Mouse (Mus musculus) small intestine, adult 2 months (tissue): Measurements from ENCODE around the gene Phf12. TPM values are rescaled to one million over a fixed set of nuclear protein-coding genes. Genes with fewer than 3 reads are reported as not detected.

Experiments
- H3K27ac ChIP-seq: fragments of 200-500 bp; 2 replicates; pipeline ENCODE4 v1.5.1; 2012; ENCODE audit warnings: low read depth, low read length, control low read depth, inconsistent platforms; ENCODE audit not compliant: insufficient read depth
- H3K27me3 ChIP-seq: fragments of 200-500 bp; 2 replicates; pipeline ENCODE4 v1.6.1; 2012; ENCODE audit warnings: mild to moderate bottlenecking, moderate library complexity, low read length, inconsistent platforms; ENCODE audit not compliant: control insufficient read depth, insufficient read depth
- H3K36me3 ChIP-seq: fragments of 200-500 bp; 2 replicates; pipeline ENCODE4 v1.6.1; 2012; ENCODE audit warnings: mild to moderate bottlenecking, low read length, control low read depth, inconsistent platforms; ENCODE audit not compliant: control insufficient read depth, insufficient read depth
- H3K4me1 ChIP-seq: fragments of 200-500 bp; 2 replicates; pipeline ENCODE4 v1.6.1; 2012; ENCODE audit warnings: low read length, inconsistent platforms, mixed read lengths; ENCODE audit not compliant: control insufficient read depth, insufficient read depth, insufficient read length
- H3K4me3 ChIP-seq: fragments of 200-500 bp; 2 replicates; pipeline ENCODE4 v1.5.1; 2012; ENCODE audit warnings: low read depth, mild to moderate bottlenecking, control low read depth, inconsistent platforms, low read length, moderate library complexity
- CTCF ChIP-seq: fragments of 200-500 bp; IDR thresholded peaks from 2 replicates; pipeline ENCODE4 v1.5.1; 2012; ENCODE audit warnings: low read depth, mild to moderate bottlenecking, control low read depth, inconsistent platforms, low read length, moderate library complexity, mixed read lengths; ENCODE audit not compliant: insufficient replicate concordance, insufficient read length; ENCODE audit errors: extremely low read depth
- POLR2A ChIP-seq: fragments of 200-500 bp; IDR thresholded peaks from 2 replicates; pipeline ENCODE4 v1.6.1; 2012; ENCODE audit warnings: low read depth, mild to moderate bottlenecking, control low read depth, inconsistent platforms, low read length, moderate library complexity
- WGBS: fragments of 180-500 bp; shearing (Covaris S2); methylation state at CpG from one replicate; pipeline ENCODE4 v1.1.7; 2018; 5-methylcytosine and 5-hydroxymethylcytosine counted together
- polyA plus RNA-seq: library from polyadenylated mRNA; depleted of rRNA; stranded (reverse); fragments of >200 nt; gene quantifications from 2 replicates; pipeline ENCODE4 v1.2.3, GENCODE M21; 2012; rRNA removed

Gene Phf12
- polyA plus RNA-seq, 1 experiment, result 33.0 TPM

- 91% methylated on average over 5 of the region's 5 CpGs for WGBS
- TF ChIP-seq CTCF (no peak), POLR2A (no peak)
- Histone ChIP-seq H3K27ac (no peak overlapping the region), H3K27me3 (no peaks in the 10 kb centered on the region), H3K4me3 (no peak overlapping the region), H3K36me3 (peaks cover 24% of the 10 kb centered on the region), H3K4me1 (no peaks in the 10 kb centered on the region)
These were observed 89.4 kb downstream of the Phf12 start for GRCm38 (mm10) chr11:78071938-78072337.

- H3K27ac ChIP-seq, result no peak overlapping the region
- TF ChIP-seq CTCF (no peak), POLR2A (no peak)
- no peaks in the 10 kb centered on the region for H3K27me3 ChIP-seq
- H3K4me3 ChIP-seq, result no peak overlapping the region
- no peaks in the 10 kb centered on the region for H3K4me1 ChIP-seq
- H3K36me3 ChIP-seq, result peaks cover 26% of the 10 kb centered on the region
- 34% methylated on average over 6 of the region's 6 CpGs for WGBS
These were observed 90.0 kb downstream of the Phf12 start for GRCm38 (mm10) chr11:78072425-78073130.

- WGBS, result 94% methylated on average over 9 of the region's 9 CpGs
- Histone ChIP-seq H3K27me3 (no peaks in the 10 kb centered on the region), H3K36me3 (peaks cover 27% of the 10 kb centered on the region), H3K27ac (no peak overlapping the region), H3K4me1 (no peaks in the 10 kb centered on the region), H3K4me3 (no peak overlapping the region)
- TF ChIP-seq POLR2A (no peak), CTCF (no peak)
These were observed 91.2 kb downstream of the Phf12 start for GRCm38 (mm10) chr11:78073577-78074276.

DNA sequence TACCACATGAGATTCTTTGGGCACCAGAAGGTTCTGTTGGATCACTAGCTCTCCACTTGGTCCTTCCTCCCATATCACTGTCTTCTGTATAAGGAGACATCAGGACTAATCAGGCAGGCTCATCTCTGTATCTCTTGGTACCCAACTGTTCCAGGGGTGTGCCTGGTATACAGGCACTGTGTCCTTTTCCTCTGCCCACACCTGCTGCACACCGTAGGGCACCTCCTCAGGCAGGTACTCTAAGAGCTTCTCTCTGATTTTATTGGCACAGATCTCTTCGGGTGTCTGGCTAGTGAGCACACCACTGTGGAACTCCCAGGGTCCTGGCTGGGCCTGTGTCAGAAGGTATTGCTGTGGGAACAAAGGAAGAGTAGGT, 91.7 kb downstream of the Phf12 start:
- Histone ChIP-seq H3K27me3 (no peaks in the 10 kb centered on the region), H3K4me3 (no peak overlapping the region), H3K4me1 (no peaks in the 10 kb centered on the region), H3K36me3 (peaks cover 27% of the 10 kb centered on the region), H3K27ac (no peak overlapping the region)
- no peak for TF ChIP-seq POLR2A
- TF ChIP-seq CTCF, result no peak
- 90% methylated on average over 2 of the region's 2 CpGs for WGBS

- 92% methylated on average over 4 of the region's 4 CpGs for WGBS
- peaks cover 27% of the 10 kb centered on the region for H3K36me3 ChIP-seq
- TF ChIP-seq POLR2A (no peak), CTCF (no peak)
These were observed 92.1 kb downstream of the Phf12 start for GRCm38 (mm10) chr11:78074666-78075065.

More at GRCm38 (mm10) chr11:78074666-78075065, 92.1 kb downstream of the Phf12 start:
- H3K27me3 ChIP-seq, result no peaks in the 10 kb centered on the region
- H3K27ac ChIP-seq, result no peak overlapping the region
- H3K4me3 ChIP-seq, result no peak overlapping the region
- no peaks in the 10 kb centered on the region for H3K4me1 ChIP-seq

Other genes starting within 250 kb of the Phf12 start
- gene Myo18a, start 219.5 kb upstream of the Phf12 start, polyA plus RNA-seq, result 66.4 and 149 TPM in 2 replicates
- gene Gm10277, start 195.0 kb upstream of the Phf12 start, polyA plus RNA-seq, result not detected in 2 replicates
- gene Pipox, start 88.7 kb upstream of the Phf12 start, polyA plus RNA-seq, result 7.3 and 13.8 TPM in 2 replicates
- 0.41 and 0.46 TPM in 2 replicates for gene Sez6, start 52.0 kb upstream of the Phf12 start, polyA plus RNA-seq
- 3.8 and 3.9 TPM in 2 replicates for gene Dhrs13, start 49.5 kb downstream of the Phf12 start, polyA plus RNA-seq
- 16.2 and 19.7 TPM in 2 replicates for gene Flot2, start 55.2 kb downstream of the Phf12 start, polyA plus RNA-seq
- 12.2 and 17.3 TPM in 2 replicates for gene Eral1, start 97.6 kb downstream of the Phf12 start, polyA plus RNA-seq
- gene Fam222b, start 111.9 kb downstream of the Phf12 start, polyA plus RNA-seq, result 13.1 and 29.2 TPM in 2 replicates
- 50.3 and 99.5 TPM in 2 replicates for gene Traf4, start 182.8 kb downstream of the Phf12 start, polyA plus RNA-seq
- 5.0 and 6.6 TPM in 2 replicates for gene Nek8, start 193.9 kb downstream of the Phf12 start, polyA plus RNA-seq
- gene Tlcd1, start 194.0 kb downstream of the Phf12 start, polyA plus RNA-seq, result 15.0 and 15.3 TPM in 2 replicates
- gene Rpl23a, start 200.8 kb downstream of the Phf12 start, polyA plus RNA-seq, result 31.9 and 66.4 TPM in 2 replicates
- gene Rab34, start 205.7 kb downstream of the Phf12 start, polyA plus RNA-seq, result 12.2 and 13.0 TPM in 2 replicates
- gene Proca1, start 210.6 kb downstream of the Phf12 start, polyA plus RNA-seq, result 0.11 TPM in 1 of 2 replicates, not detected in the other